Mouse (Mus musculus) left cerebral cortex, adult 9 months (tissue): ENCODE data around the gene Mark4.

Experiments used
- DNase-seq, 2 experiments: peaks; one replicate each; pipeline ENCODE4 v3.0.0; 2022; ENCODE audit warnings: low spot score in 2 of 2

Mark4 gene

GRCm38 (mm10) chr7:19399496-19400280, 58.9 kb downstream of the Mark4 start:
- no peak for DNase-seq

GRCm38 (mm10) chr7:19394484-19394883, 64.1 kb downstream of the Mark4 start:
- no peak for DNase-seq

GRCm38 (mm10) chr7:19388699-19389413, 69.8 kb downstream of the Mark4 start:
- no peak for DNase-seq

- no peak for DNase-seq
Observed at GRCm38 (mm10) chr7:19383708-19384107, 74.9 kb downstream of the Mark4 start.

GRCm38 (mm10) chr7:19382166-19382541, 76.5 kb downstream of the Mark4 start:
- no peak for DNase-seq

GRCm38 (mm10) chr7:19381377-19382165, 77.0 kb downstream of the Mark4 start, which contains the start of gene Ercc2:
Ercc2 (plus strand) TSS chr7:19382010.
- DNase-seq: peak; percentile 94 to 98

- DNase-seq: no peak
Observed at GRCm38 (mm10) chr7:19378049-19378448, 80.6 kb downstream of the Mark4 start.

- no peak for DNase-seq
Observed at GRCm38 (mm10) chr7:19376019-19376418, 82.6 kb downstream of the Mark4 start.

- no peak for DNase-seq
Observed at GRCm38 (mm10) chr7:19375368-19375767, 83.3 kb downstream of the Mark4 start.
